Mouse (Mus musculus): ENCODE measurements around the gene Fkbpl. TPM values are rescaled to one million over a fixed set of nuclear protein-coding genes. Genes with fewer than 3 reads are reported as not detected.
A peak's percentile ranks its signal among the peaks of the same experiment; 100 is the strongest.

Gene Fkbpl
- polyA plus RNA-seq, 1 experiment from 2014 or later: 14.5 TPM

GRCm38 (mm10) chr17:34643944-34644343 is 620 bp upstream of the Fkbpl start:
- peaks cover 15% of the 10 kb centered on the region for H3K4me1 ChIP-seq (ENCODE audit: insufficient read depth, low read depth, low read length)
- 74% methylated on average over 10 of the region's 10 CpGs for WGBS
- no peak for DNase-seq (ENCODE audit: low spot score)
- no peak overlapping the region for H3K4me2 ChIP-seq (replicated peaks; ENCODE audit: low read depth, low read length)
- no peak overlapping the region for H3K4me3 ChIP-seq (ENCODE audit: low read depth, low read length)
- no peaks in the 10 kb centered on the region for H3K36me3 ChIP-seq (ENCODE audit: insufficient read depth, low read length)
- TF ChIP-seq EP300 (IDR thresholded peaks at IDR 0.05) (no peak), CTCF (IDR thresholded peaks at IDR 0.05) (no peak)
- no peak for ATAC-seq
- no peak overlapping the region for H3K27ac ChIP-seq (ENCODE audit: low read length)
- no peaks in the 10 kb centered on the region for H3K27me3 ChIP-seq (replicated peaks; ENCODE audit: insufficient read depth, low read length)
- H3K9me3 ChIP-seq (ENCODE audit: low read length): no peaks in the 10 kb centered on the region
- no peak overlapping the region for H3K9ac ChIP-seq (replicated peaks; ENCODE audit: low read depth)

GRCm38 (mm10) chr17:34645256-34645829 is 779 bp downstream of the Fkbpl start:
- H3K36me3 ChIP-seq (ENCODE audit: insufficient read depth, low read length): no peaks in the 10 kb centered on the region
- DNase-seq (ENCODE audit: low spot score) (no peak), ATAC-seq (no peak)
- peaks cover 12% of the 10 kb centered on the region for H3K4me1 ChIP-seq (ENCODE audit: insufficient read depth, low read depth, low read length)
- peak overlapping the region; percentile 58 for H3K9ac ChIP-seq (replicated peaks; ENCODE audit: low read depth)
- H3K27me3 ChIP-seq (replicated peaks; ENCODE audit: insufficient read depth, low read length): no peaks in the 10 kb centered on the region
- H3K4me2 ChIP-seq (replicated peaks; ENCODE audit: low read depth, low read length): peak overlapping the region; percentile 67
- H3K27ac ChIP-seq (ENCODE audit: low read length): peak overlapping the region; percentile 85; the same call in 1 of the 2 replicates
- no peaks in the 10 kb centered on the region for H3K9me3 ChIP-seq (ENCODE audit: low read length)
- 36% methylated on average over 10 of the region's 10 CpGs for WGBS
- TF ChIP-seq EP300 (IDR thresholded peaks at IDR 0.05): no peak
- TF ChIP-seq CTCF (IDR thresholded peaks at IDR 0.05): no peak
- H3K4me3 ChIP-seq (ENCODE audit: low read depth, low read length): peak overlapping the region; percentile 54

- Histone ChIP-seq H3K9ac (replicated peaks; ENCODE audit: low read depth) (no peak overlapping the region), H3K4me2 (replicated peaks; ENCODE audit: low read depth, low read length) (peak overlapping the region; percentile 67), H3K27me3 (replicated peaks; ENCODE audit: insufficient read depth, low read length) (no peaks in the 10 kb centered on the region), H3K36me3 (ENCODE audit: insufficient read depth, low read length) (no peaks in the 10 kb centered on the region), H3K4me3 (ENCODE audit: low read depth, low read length) (no peak overlapping the region), H3K4me1 (ENCODE audit: insufficient read depth, low read depth, low read length) (peaks cover 12% of the 10 kb centered on the region), H3K27ac (ENCODE audit: low read length) (peak overlapping the region; percentile 47; the same call in 1 of the 2 replicates), H3K9me3 (ENCODE audit: low read length) (no peaks in the 10 kb centered on the region)
- 73% methylated on average over 30 of the region's 30 CpGs for WGBS
- DNase-seq (ENCODE audit: low spot score) (no peak), ATAC-seq (no peak)
- TF ChIP-seq EP300 (IDR thresholded peaks at IDR 0.05) (no peak), CTCF (IDR thresholded peaks at IDR 0.05) (no peak)
These were observed 1.4 kb downstream of the Fkbpl start for GRCm38 (mm10) chr17:34645831-34646511.

GRCm38 (mm10) chr17:34646906-34647787 is 2.6 kb downstream of the Fkbpl start, which contains the start of gene Atf6b:
Gene Atf6b, plus strand, starts transcription at chr17:34647146.
- Histone ChIP-seq H3K9me3 (ENCODE audit: low read length) (no peaks in the 10 kb centered on the region), H3K27me3 (replicated peaks; ENCODE audit: insufficient read depth, low read length) (no peaks in the 10 kb centered on the region), H3K9ac (replicated peaks; ENCODE audit: low read depth) (peak within 1 kb of the TSS; percentile 77), H3K4me3 (ENCODE audit: low read depth, low read length) (peak within 1 kb of the TSS; percentile 88), H3K4me1 (ENCODE audit: insufficient read depth, low read depth, low read length) (peaks cover 12% of the 10 kb centered on the region), H3K27ac (ENCODE audit: low read length) (peak within 1 kb of the TSS; percentile 57), H3K36me3 (ENCODE audit: insufficient read depth, low read length) (no peaks in the 10 kb centered on the region), H3K4me2 (replicated peaks; ENCODE audit: low read depth, low read length) (peak within 1 kb of the TSS; percentile 95)
- DNase-seq (ENCODE audit: low spot score) (peak; percentile 100), ATAC-seq (peak; percentile 97)
- WGBS: under 1% methylated on average over 63 of the region's 66 CpGs
- TF ChIP-seq CTCF (IDR thresholded peaks at IDR 0.05) (peak; percentile 5), EP300 (IDR thresholded peaks at IDR 0.05) (no peak)

GRCm38 (mm10) chr17:34648141-34648890 is 3.8 kb downstream of the Fkbpl start:
- WGBS: 78% methylated on average over 16 of the region's 16 CpGs
- DNase-seq (ENCODE audit: low spot score) (no peak), ATAC-seq (no peak)
- TF ChIP-seq CTCF (IDR thresholded peaks at IDR 0.05): no peak
- H3K27ac ChIP-seq (ENCODE audit: low read length): no peak overlapping the region
- no peaks in the 10 kb centered on the region for H3K9me3 ChIP-seq (ENCODE audit: low read length)
- H3K9ac ChIP-seq (replicated peaks; ENCODE audit: low read depth): no peak overlapping the region
- H3K4me3 ChIP-seq (ENCODE audit: low read depth, low read length): no peak overlapping the region
- 0 out of 2 replicates have a peak, but pooled peaks cover 7% of the 10 kb centered on the region for H3K36me3 ChIP-seq (ENCODE audit: insufficient read depth, low read length)
- no peaks in the 10 kb centered on the region for H3K27me3 ChIP-seq (replicated peaks; ENCODE audit: insufficient read depth, low read length)
- H3K4me1 ChIP-seq (ENCODE audit: insufficient read depth, low read depth, low read length): peaks cover 12% of the 10 kb centered on the region
- H3K4me2 ChIP-seq (replicated peaks; ENCODE audit: low read depth, low read length): no peak overlapping the region

Data from lung, postnatal 0 days (tissue).